Mouse (Mus musculus): Measurements from ENCODE around the gene Rsph14. TPM values are rescaled to one million over a fixed set of nuclear protein-coding genes. Genes with fewer than 3 reads are reported as not detected.
A peak's percentile ranks its signal among the peaks of the same experiment; 100 is the strongest.

Rsph14 gene
- total RNA-seq, 2 experiments from 2014 or later, result 0.39 TPM; not detected in 1

DNA sequence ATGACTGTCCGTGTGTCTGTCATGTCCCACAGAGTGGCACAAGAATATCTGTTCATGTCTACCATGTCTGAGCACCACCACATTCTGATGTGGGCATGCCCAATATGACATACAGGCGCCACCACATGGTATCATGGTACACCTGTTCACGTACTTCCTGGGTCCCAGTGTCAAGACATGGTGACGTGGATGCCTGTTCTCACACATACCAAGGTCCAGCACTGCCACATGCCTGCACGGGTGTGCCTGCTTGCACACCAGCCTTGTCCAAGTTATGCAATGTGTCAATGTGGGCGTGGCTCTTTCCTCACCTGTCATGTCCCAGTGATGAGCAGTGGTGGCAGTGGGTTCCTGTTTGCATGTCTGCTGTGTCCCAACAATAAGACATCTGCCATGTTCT, 99.9 kb downstream of the Rsph14 start:
- no peak for DNase-seq

GRCm38 (mm10) chr10:74931631-74932030, 100.8 kb downstream of the Rsph14 start:
- DNase-seq, result no peak

DNA sequence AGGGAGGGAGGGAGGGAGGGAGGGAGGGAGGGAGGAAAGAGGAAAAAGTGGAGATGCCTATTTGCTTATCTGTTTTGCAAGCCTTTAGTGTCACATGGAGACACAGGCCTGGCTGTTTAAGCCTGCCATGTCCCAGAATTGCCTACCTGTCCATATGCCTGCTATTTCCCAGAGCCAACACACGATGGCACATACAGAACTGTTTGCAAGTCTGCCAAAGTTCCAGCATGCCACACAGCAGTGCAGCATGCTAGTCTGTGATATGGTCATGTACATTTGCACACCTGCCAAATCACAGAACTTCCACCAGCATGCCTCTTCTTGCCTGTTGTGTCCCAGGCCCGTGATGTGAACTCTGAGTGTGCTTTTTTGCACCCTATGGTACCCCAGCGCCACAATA, 101.8 kb downstream of the Rsph14 start:
- no peak for DNase-seq

- DNase-seq, result no peak
Observed at GRCm38 (mm10) chr10:74929578-74929977, 102.8 kb downstream of the Rsph14 start.

- no peak for DNase-seq
Observed at GRCm38 (mm10) chr10:74928276-74928675, 104.1 kb downstream of the Rsph14 start.

GRCm38 (mm10) chr10:74925324-74925723, 107.1 kb downstream of the Rsph14 start:
- DNase-seq, result peak; percentile 71

DNA sequence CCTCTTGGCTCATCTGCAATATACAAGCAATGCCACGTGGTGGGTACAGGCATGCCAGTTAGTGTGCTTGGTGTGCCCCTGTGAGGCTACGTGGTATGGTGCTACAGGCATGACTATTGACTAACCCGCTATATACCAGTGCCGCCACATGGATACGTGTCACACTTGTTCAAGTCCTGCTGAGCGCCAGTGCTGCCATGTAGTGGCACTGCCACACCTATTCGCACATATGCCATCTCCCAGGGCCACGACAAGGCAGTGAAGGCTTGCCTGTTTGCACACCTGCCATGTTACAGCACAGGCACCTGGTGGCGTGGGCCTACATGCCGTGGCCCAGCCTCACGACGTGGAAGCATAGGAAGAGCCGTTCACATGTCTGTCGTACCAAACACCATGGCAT, 108.1 kb downstream of the Rsph14 start:
- no peak for DNase-seq

GRCm38 (mm10) chr10:74922763-74923162, 109.6 kb downstream of the Rsph14 start:
- DNase-seq, result peak; percentile 63

DNA sequence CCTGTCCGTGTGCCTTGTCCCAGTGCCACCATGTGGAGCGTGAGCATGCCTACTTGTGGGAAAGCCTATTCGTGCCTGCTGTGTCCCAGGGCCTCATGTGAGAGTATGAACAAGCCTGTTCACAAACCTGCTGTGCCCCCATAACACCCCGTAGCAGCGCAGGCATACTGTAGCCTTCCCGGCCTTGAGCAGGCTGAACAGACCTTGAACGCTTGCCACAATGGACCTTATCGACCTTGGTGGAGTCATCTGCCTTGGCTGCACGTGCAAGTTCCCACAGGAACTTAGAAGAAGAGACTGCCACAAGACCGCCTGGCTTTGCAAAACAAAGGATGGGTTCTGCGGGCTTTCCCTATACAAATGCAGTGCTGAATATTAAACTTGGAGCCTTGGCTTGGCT, 110.8 kb downstream of the Rsph14 start:
- DNase-seq, result peak; percentile 63

GRCm38 (mm10) chr10:74920853-74921567, 111.4 kb downstream of the Rsph14 start:
- peak; percentile 65 for DNase-seq

DNA sequence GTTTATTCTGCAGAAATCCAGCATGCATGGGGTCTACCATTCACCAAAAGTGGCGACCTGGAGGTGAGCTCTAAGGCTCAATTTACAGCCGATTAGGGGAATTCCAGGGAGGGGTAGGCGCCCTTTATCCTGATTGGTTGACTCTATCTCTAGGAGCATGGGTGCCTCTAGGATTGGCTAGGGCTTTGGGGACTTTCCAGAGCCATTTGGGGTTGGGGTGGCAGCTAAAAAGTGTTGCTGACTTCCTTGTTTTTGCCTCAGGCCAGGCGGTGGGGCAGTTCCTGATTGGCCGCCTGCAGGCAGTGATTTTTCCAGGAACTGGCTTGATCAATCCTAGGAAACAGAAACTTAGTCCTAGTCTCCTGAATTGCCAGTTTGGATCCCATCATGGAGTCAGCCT, 113.1 kb downstream of the Rsph14 start:
- DNase-seq, result no peak

DNA sequence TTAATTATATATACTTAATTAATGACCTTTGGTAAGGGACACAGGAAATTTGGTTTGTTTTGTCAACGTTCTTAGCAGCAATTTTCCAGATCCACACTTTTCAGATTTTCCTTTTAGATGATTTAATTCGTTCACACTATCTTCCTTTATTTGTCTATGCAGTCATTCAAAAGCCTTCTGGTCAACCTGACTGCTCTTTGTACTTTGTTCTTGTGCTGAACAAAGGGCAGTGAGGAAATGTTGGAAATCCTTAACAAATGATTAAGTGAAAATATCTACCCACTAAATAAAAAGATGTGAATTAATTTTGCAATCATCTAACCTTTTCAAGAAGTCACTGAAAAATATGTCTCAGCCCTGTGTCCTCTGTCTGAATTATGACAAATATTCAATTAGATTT, 124.0 kb downstream of the Rsph14 start:
- DNase-seq, result no peak

Other genes with a start within 250 kb of the Rsph14 start
- gene Gnaz, start 65.4 kb downstream of the Rsph14 start, total RNA-seq (2021), result 1 to 10 TPM; 2.0 to 4.8 TPM
- gene Rab36, start 4.5 kb upstream of the Rsph14 start, total RNA-seq (2021), result 10 to 100 TPM in 1 of 2 experiments, 1 to 10 TPM in 1; 7.1 to 12.5 TPM
- gene Bcr, start 28.0 kb upstream of the Rsph14 start, total RNA-seq (2021), result 10 to 100 TPM; 21.6 to 24.0 TPM
- 10 to 100 TPM; 43.4 to 49.3 TPM for gene Specc1l, start 179.5 kb upstream of the Rsph14 start, total RNA-seq (2021)

All from adrenal gland, postnatal 10 days (tissue).